Mouse (Mus musculus): ENCODE results near the gene Vmn1r223. TPM values are rescaled to one million over a fixed set of nuclear protein-coding genes. Genes with fewer than 3 reads are reported as not detected.
"Not testable (repeated sequence)": the region's sequence is repeated elsewhere in the genome, so short reads cannot be mapped to it uniquely, and the experiment has no call there.

Vmn1r223 gene
- total RNA-seq (2021) = not detected
- long read RNA-seq, experiment 1 = 0 reads
- long read RNA-seq, experiment 2 = 0 reads

- DNase-seq (ENCODE audit: low spot score in 2 of 2); intact Hi-C loops (cut with DNase I): not testable (repeated sequence)
Measured at GRCm38 (mm10) chr13:23246834-23247233, at the start of gene Vmn1r223. Gene Vmn1r223 (plus strand): TSS chr13:23247134.

- DNase-seq (ENCODE audit: low spot score in 2 of 2); intact Hi-C loops (cut with DNase I): not testable (repeated sequence)
Measured at GRCm38 (mm10) chr13:23203885-23204284, 43.0 kb upstream of the Vmn1r223 start.

GRCm38 (mm10) chr13:23213827-23214226, 33.1 kb upstream of the Vmn1r223 start, which contains the start of gene Vmn1r221:
Gene Vmn1r221 (plus strand): TSS chr13:23214127.
- DNase-seq (ENCODE audit: low spot score in 2 of 2); intact Hi-C loops (cut with DNase I): not testable (repeated sequence)

GRCm38 (mm10) chr13:23235847-23236246, 11.1 kb upstream of the Vmn1r223 start, which contains the start of gene Vmn1r222:
Gene Vmn1r222 (minus strand): TSS chr13:23235947.
- intact Hi-C loops (cut with DNase I); DNase-seq (ENCODE audit: low spot score in 2 of 2): not testable (repeated sequence)

- intact Hi-C loops (cut with DNase I) = no loop called here
- DNase-seq (ENCODE audit: low spot score in 2 of 2) = no peak
Measured at GRCm38 (mm10) chr13:23258546-23259048, 11.7 kb downstream of the Vmn1r223 start.

GRCm38 (mm10) chr13:23268606-23269005, 21.7 kb downstream of the Vmn1r223 start:
- DNase-seq (ENCODE audit: low spot score in 2 of 2); intact Hi-C loops (cut with DNase I): not testable (repeated sequence)

GRCm38 (mm10) chr13:23269127-23269526, 22.2 kb downstream of the Vmn1r223 start:
- DNase-seq (ENCODE audit: low spot score in 2 of 2) = peak; percentile 39 to 77
- intact Hi-C loops (cut with DNase I) = not testable (repeated sequence)

- intact Hi-C loops (cut with DNase I) = no loop called here
- peak; percentile 35 to 39 for DNase-seq (ENCODE audit: low spot score in 2 of 2)
Measured at GRCm38 (mm10) chr13:23269681-23270080, 22.7 kb downstream of the Vmn1r223 start.

GRCm38 (mm10) chr13:23270321-23271101, 23.6 kb downstream of the Vmn1r223 start:
- DNase-seq (ENCODE audit: low spot score in 2 of 2) = peak; percentile 79 to 83
- intact Hi-C loops (cut with DNase I) = no loop called here

GRCm38 (mm10) chr13:23279576-23279975, 32.6 kb downstream of the Vmn1r223 start:
- intact Hi-C loops (cut with DNase I) = no loop called here
- DNase-seq (ENCODE audit: low spot score in 2 of 2) = no peak

GRCm38 (mm10) chr13:23279992-23280391, 33.1 kb downstream of the Vmn1r223 start:
- intact Hi-C loops (cut with DNase I) = no loop called here

GRCm38 (mm10) chr13:23285191-23285920, 38.4 kb downstream of the Vmn1r223 start:
- intact Hi-C loops (cut with DNase I) = no loop called here
- DNase-seq (ENCODE audit: low spot score in 2 of 2) = peak; percentile 36 to 66

More at GRCm38 (mm10) chr13:23279992-23280391, 33.1 kb downstream of the Vmn1r223 start:
- no peak for DNase-seq (ENCODE audit: low spot score in 2 of 2)

GRCm38 (mm10) chr13:23285921-23286720, 39.2 kb downstream of the Vmn1r223 start:
- DNase-seq (ENCODE audit: low spot score in 2 of 2) = peak in 1 of 2 experiments; percentile 17
- intact Hi-C loops (cut with DNase I) = no loop called here

GRCm38 (mm10) chr13:23286721-23287362, 39.9 kb downstream of the Vmn1r223 start:
- intact Hi-C loops (cut with DNase I) = no loop called here
- no peak for DNase-seq (ENCODE audit: low spot score in 2 of 2)

GRCm38 (mm10) chr13:23297737-23298136, 50.8 kb downstream of the Vmn1r223 start:
- intact Hi-C loops (cut with DNase I) = loop anchor here (2.0 kb wide), 1 partner anchor 103 kb away; no protein-coding TSS in a partner anchor
- peak in 1 of 2 experiments; percentile 13 for DNase-seq (ENCODE audit: low spot score in 2 of 2)

GRCm38 (mm10) chr13:23298445-23299232, 51.7 kb downstream of the Vmn1r223 start:
- peak; percentile 69 to 78 for DNase-seq (ENCODE audit: low spot score in 2 of 2)
- intact Hi-C loops (cut with DNase I) = loop anchor here (2.0 kb wide), 1 partner anchor 102 kb away; no protein-coding TSS in a partner anchor

- no peak for DNase-seq (ENCODE audit: low spot score in 2 of 2)
- intact Hi-C loops (cut with DNase I) = loop anchor here (2.0 kb wide), 1 partner anchor 101 kb away; no protein-coding TSS in a partner anchor
Measured at GRCm38 (mm10) chr13:23299276-23299998, 52.5 kb downstream of the Vmn1r223 start.
